Mouse (Mus musculus) cerebellum, postnatal 14 days (tissue): ENCODE data around the gene Fbxw7.
A peak's percentile ranks its signal among the peaks of the same experiment; 100 is the strongest.

Experiments used
- DNase-seq, 2 experiments: peaks; one replicate each; pipeline ENCODE4 v3.0.0; 2021; ENCODE audit warnings: mixed read lengths in 2 of 2

Fbxw7 gene

DNA sequence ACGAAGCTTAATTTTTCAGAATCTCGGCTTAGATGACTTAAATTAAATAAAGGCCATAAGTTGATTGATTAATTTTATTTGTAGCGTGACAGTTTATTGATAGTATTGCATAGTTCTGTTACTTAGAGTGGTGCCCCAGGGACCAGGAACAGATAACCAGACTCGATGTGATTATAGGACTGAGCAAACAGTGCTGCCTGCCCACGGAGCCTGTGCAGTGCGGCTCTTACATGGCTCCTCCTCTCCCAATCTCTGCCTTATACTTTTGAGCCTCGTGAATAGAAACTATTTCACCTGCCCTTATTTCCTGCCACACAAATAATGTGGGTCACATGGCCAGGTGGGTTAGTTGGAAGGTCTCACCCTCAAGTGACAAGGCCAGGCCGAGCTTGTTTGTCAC lies 82.9 kb downstream of the Fbxw7 start:
- DNase-seq, result no peak

DNA sequence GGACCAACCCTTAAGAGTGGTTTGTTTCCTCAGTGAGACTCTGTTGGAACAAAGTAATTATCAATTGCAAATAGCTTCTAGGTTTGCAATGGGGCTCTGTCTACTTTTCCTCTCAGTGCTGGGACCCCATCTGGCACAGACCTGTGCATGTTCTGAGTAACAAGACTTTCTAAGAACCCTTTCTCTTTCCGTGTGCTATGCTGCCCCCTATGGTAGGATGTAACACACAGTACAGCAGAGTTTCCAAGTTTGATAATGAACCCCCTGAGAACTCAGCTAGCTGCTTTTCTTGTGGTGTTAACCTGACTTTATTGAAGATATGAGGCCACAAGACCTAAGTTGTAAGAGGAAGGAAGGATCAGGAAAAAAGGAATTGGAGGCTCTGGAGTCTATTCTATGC lies 91.5 kb downstream of the Fbxw7 start:
- DNase-seq, result peak; percentile 22 to 43

DNA sequence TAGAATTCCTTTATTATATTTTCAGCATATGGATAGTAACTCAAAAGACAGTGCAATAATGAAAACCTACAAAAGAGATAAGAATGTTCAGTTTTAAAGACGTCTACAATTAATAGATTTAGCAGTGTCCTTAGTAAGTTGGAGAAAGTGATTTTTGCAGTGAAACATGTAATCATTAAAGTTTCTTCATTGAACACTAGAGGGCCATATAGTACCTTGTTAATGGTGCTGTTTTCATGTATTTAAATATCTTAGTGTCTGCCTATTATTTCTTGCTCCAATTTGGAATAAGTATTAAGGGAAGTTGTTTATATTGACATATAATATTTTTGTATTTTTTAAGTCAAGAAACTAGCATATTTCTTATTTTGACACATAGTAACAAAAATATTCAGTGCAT lies 99.2 kb downstream of the Fbxw7 start:
- no peak for DNase-seq

DNA sequence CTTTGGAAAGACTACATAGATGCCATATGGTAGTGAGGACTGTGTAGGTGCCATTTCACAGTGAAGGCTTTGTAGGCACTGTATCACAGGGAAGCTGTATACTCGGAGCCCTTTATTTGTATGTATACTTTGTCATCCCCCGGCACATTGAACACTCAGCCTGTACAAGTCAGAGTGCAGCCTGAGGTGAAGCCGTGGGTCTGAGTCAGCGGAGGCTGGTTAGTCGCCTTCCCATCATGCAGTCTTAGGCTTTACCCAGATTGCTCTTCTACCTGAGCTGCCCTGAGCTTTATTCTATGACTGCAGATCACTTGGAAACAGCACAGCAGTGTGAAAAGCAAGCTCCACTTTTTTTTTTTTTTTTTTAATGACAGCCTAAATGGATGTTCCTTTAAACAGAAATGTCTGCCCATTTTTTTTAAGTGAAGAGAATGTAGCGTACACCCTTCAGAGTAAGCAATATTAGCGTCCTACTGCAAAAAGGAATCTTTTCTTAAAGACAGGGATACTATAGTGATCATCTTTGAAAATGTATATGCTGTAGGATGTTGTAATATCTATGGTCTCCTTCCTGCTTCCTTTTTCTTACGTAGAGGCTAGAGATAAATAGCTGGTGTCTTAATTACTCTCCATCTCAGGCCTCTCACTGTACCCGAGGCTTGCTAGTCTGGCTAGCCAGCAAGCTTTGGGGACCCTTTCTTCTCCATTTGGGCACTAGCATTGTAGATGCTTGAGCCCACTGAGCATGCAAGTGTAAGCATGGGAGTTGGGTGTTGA lies 103.0 kb downstream of the Fbxw7 start:
- DNase-seq, result no peak

DNA sequence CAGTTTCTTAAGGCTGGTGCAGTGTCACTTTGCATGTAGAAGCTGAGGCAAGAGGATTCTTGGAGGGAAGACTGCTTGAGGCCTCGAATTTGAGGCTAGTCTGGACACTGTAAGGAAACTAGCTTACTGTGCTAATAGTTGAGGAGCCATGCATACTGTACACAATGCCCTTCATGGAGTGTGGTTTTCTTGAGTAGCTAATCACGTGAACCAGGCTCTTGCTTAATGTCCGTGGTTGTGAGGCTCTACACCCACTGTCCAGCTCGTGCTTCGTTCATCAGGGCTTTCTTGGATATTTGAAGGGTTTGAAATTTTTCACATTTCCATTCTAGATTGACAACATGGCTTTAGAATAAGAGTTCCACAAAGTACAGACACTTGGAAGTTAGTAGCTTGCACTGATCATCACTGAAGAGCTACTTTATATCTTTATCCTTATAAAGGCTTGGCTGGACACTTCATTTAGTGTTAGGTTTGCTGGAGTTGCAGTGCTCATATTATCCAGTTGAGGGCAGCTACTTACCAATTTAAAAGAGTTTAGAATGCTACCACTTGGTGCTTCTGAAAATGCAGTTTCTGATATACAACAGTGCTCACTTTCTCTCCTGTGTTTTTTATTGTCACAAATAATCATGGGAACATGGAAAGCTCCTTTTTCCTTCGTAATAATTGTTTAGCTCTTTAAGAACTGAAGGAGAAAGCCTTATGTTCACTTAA lies 106.8 kb downstream of the Fbxw7 start:
- peak; percentile 50 to 64 for DNase-seq

DNA sequence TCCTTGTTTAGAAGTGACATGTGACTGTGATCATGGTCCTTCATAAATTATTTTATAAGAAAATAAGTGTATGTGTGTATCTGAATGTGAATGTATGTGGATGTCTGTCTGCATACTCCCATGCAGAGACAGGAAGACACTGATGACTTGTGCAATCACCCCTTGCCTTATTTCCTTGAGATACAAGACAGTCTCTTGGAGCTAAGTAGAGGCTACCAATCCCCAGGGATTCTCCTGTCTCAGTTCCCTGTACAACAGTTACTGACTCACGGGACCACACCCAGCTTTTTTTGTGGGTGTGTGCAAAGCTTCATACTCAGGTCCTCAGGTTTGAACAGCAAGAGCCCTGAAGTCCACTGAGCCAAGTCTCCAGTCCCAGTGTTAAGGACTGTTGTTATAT lies 108.2 kb downstream of the Fbxw7 start:
- no peak for DNase-seq

DNA sequence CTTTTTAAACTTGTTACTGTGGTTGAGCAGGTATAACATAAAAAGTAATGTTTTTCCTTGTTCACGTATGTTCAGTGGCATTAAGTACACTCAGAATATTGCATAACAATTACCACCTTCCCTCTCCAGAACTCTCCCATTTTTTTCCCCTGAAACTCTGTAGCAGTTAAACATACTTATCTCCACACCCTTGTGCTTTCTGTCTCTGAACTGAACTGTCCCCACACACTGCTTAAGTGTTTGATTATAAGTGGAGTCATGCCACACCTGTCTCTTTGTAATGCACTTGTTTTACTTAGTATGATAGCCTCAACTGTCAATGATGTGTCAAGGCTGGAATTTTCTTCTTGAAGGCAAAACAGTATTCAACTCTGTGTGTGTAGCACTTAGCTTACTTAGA lies 108.6 kb downstream of the Fbxw7 start:
- no peak for DNase-seq

DNA sequence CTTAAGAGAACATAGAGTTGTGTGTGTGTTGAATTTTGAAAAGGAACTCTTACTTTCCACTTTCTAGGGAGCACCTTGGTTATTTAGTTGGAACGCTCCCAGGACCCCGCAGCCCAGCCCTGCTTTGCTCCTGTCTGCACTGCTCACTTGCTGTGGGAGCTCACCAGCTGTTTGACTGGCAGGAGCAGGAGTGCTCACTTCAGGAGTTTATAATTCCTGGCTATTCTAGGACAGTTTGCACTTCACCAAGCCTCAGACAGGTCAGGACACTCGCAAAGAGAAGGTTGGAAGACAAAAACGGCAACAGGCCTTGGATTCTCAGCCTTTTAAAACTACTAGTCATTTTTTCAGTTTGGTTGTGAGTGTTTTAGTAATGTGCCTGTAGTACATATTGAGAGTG lies 110.2 kb downstream of the Fbxw7 start:
- DNase-seq, result no peak

DNA sequence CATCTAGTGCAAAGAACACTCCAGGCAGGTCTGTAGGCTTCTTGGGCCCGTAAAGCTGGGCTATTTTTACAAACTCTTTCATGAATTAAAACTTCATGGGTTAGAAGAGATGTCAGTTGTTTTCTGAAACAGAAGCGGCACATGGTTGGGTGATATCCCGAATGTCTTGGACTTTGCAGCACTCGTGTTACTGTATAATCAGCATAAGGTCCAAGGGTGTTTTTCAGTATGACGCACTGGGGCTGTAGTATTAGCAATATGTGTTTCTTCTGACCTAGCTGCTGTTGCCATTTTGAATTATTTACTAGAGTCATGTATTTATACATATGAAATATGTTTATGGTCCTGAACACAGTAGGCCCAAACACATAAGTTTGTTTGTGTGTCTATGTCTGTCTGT lies 111.1 kb downstream of the Fbxw7 start:
- DNase-seq, result no peak

DNA sequence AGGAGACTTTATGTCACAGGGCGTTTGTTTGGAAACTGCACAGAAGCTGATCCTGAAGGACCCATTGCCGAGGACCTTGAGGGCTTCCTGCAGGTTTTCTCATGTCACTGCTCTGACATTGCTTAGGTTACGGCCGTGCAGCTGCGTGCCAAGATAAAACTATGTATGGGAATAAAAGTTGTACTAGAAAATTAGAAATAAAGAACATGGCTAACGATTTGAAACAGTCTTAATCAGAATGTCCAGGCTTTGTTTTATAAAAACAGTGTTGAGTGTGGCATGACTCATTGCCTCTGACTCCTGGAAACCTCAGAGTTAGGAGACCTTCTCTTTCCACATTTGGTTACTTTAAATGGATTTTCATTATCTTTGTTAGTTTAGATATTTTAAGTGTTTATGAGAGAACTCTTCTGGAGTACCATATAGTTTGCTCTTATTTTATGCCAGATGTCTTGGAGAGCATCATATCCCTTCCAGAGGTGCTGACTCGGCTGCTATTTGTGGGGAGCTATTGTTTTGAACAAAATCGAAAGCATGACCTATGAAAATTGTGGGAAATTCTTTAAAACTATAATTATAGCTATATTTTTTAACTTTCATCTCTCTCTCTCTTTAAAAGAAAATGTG lies 112.2 kb downstream of the Fbxw7 start:
- no peak for DNase-seq

DNA sequence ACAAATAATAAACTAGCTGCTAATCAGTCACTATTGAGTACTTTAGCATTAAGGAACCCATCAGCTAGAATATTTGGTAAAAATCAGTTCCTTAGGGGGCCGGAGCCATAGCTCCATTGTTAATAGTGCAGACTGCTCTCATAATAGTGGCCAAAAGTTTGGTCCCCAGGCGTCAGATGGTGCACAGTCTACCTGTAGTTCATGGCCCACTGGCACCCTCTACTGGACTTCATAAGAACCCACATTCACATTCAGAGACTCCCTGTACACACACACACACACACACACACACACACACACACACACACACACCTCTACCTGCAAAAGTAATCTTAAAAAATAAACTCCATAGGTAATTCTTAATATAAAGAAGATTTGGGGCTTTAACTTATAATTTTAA lies 112.8 kb downstream of the Fbxw7 start:
- DNase-seq, result no peak

DNA sequence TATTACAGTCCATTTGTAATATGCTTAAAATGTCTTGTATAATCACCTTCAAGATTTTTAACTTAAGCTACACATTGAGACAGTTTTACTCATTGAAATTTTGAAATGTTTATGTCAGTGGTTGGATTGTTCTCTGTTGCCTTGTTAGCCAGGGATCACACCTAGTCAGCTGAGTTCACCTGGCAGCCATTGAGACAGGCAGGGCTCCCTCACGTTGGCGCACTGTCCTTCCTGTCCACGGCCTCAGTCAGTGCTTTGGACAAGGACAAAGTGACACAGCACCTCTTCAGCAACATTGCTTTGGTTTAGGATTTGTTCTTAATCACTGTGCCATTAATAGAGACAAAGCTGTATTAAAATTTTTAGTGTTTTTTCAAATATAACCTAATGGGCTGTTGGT lies 114.1 kb downstream of the Fbxw7 start:
- DNase-seq, result no peak

DNA sequence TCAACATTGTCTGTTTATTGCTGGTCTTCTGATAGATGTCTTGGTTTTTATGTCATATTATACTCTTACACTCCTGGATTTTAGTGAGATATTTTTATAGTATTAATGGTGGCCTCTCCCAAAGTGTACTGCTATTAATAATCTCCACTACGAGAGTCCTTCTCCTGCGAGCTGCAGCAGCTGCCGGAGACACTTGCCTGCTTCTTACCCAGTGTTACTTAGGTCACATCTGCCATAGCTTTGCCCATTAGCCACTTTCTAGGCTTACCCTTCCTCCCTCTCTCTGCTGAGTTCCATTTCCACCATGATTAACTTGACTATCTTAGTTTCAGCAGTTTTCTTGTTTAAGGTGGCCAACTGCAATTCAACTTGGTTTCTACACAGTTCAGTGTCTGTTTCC lies 115.6 kb downstream of the Fbxw7 start:
- DNase-seq, result no peak

DNA sequence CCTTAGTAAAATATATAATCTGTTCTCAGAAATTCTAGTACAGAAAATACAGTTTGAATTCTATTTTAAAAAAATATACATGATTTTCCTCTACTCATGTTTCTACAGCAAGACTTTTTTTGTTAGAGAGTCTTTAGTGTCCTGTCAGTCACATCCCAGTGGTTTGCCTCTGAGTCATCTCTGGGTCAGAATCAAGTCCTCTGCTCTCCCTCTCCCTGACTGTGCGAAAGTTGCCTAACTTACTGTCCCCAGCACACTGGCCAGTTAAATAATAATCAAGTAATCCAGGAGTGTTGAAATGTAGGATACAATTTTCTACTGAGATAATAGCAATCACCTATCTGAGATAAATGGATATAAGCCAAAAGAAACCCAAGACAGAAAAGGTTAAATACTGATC lies 120.7 kb downstream of the Fbxw7 start:
- no peak for DNase-seq

DNA sequence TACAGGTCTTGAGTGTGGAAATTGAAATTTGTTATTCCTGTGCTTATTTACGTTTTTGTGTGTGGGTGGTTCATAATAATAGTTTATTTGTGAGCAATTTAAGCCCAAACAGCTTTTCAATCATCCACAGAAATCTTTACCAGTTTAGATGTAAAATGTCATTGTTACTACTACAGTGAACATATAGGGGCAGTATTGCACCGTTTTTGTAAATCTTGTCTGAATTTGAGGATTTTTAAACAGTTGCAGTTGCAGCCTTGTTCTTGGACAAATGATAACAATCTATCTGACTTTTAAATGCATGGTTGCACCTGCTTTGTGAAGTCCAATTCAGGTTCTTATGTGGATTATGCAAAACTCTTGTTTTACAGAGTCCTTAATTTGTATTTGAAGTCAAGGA lies 121.2 kb downstream of the Fbxw7 start:
- DNase-seq, result peak in 1 of 2 experiments; percentile 53

DNA sequence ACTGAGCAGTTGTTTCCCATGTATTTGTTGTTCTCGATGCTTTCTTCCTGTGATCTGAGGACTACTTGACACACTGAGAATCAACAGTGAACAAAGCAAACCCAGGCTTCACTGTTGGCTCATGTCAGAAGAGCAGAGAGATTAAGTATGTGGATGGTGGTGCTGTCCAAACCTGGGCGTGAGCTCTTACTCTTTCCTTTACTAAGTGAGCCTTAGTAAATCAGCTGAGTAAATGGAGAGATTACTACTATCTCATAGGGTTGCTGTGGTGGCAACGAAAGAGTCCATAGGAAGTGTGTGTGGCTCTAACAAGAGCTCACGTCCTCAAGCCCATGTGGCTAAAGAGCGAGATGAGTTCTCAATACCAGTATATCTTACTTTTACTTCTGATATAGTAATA lies 121.9 kb downstream of the Fbxw7 start:
- no peak for DNase-seq

DNA sequence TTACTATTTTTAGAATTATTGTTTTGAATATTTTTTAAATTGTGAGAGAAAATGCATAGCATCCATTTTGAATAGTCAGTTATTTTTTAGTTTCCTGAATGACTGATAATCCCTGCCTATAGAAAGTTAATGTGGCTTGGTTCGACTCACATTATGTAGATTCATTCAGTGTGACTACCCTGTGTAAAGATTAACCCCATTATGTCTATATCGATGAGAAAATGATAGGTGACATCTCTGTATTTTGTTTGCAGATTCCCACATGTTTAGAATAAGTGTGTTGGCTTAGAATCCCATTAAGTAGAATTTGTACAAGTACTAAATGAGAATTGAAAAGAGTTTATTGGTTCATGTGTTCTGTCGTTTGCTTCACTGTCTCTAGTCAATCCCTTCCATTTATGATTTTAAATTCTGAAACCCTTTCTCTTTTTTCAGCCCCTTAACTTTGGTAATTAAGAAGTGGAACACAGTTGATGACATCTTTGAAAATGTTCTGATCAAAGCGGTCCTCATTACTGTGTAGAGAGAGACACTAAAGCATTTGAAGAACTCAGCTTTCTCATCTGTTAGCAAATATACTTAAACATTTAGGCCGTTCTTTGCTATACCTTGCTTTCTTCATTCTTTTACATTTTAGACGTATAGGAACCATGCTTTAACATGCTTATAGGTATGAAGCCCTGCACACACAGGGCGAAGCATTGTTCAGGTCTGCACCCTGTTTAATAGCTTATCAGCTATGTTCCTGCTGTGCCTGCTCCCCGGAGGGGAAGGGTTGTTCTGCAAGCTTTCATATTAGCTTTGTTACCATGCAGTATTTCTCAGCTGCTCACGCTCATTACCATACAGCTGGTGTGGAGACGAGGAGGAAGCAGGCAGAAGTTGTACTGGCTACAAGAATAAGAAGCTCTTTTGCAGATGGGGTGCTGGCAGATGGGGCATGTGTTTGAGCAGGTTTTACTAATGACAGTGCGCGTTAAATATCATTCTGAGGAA lies 122.6 kb downstream of the Fbxw7 start:
- no peak for DNase-seq

DNA sequence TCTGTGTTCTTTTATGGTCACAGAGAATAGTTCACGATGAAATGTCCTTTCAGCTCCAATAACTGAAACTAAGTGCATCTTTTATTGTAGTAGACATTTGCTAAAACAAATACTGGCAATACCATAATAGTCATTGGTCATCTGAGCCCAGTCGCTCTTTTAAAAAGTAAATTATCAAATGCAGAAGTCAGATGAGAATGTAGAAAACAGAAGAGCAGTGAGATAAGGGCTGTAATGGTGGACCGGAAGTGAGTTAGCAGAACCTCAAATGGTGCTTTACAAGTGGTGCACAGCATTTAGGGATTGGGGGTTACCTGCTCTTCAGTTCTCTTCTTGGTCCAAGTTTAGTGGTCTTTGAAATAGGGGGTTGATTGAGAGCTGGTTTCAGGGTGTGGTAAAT lies 129.9 kb downstream of the Fbxw7 start:
- DNase-seq, result no peak

DNA sequence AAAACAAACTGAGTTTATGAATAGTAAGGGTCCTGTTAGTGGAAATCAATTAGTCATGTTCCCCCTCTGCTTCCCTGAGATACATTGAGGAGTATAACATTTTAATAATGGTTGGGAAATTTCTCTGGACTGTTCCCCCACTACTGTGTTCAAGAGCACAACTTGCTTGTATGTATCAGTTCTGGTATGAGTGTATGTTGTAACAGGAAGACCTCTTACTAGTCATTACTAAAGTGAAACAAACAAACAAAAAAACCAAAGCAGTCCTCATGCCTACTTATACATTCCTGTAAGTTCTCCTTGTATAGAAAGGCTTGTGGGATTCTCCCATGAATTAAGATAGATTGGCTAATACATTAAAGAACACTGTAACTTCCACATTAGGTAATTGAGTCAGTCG lies 131.3 kb downstream of the Fbxw7 start:
- no peak for DNase-seq

DNA sequence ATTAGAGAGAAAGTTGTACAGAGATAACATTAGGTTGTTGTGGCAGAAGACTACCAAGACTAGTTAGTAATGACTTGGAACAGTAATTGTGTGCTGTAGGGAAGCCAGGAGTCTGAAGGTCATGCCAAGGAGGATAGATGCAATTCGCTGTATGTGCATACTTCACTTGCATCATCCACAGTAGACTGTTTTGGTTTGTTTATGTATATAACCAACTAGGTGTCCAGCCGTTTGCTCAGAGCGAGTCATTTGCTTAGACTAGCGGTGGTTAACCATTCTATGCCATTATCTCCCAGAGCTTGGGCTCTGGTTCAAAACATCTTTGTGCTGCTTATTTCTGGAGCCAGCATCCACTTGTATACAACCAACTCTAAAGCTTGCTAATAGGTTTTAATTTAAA lies 134.3 kb downstream of the Fbxw7 start:
- no peak for DNase-seq

DNA sequence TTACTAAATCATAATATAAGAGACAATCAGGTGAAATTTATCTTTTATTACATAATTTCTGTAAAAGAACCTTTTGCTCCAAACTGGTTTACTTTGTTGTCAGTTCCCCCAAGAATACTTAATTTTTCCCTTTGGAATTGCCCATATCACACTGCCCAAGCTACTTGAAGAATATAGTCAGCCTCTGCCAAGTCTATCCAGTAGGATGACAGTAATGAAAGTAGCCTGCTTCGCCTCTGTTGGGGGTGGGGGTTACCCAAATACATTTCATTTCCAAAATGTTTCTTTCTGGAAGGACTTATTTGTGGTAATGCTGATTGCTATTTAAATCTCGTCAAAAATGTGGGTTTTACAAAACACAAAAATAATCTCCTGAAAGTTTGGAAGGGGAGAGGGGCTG lies 136.6 kb downstream of the Fbxw7 start:
- DNase-seq, result no peak

DNA sequence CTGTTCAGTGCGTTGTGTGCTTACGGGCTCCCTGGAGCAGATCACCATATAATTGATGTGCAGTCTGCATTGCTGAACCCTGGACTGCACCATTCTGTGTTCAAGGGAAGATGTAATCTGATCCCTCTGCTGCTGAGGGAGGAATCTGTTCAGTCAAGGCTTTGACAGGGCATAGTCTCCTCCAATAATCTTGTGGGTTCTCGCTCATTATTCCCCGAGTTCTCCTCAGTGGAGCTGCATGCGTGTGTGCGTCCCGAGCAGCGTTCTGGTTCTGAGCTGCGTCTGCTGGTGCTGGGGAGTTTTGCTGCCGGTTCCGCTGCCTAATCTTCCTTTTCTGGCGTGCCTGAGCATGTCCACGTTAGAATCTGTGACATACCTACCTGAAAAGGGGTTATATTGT lies 137.1 kb downstream of the Fbxw7 start:
- peak; percentile 81 to 84 for DNase-seq
